Mouse (Mus musculus) spleen, adult 2 months (tissue): Measurements from ENCODE around the gene Olah. TPM values are rescaled to one million over a fixed set of nuclear protein-coding genes. Genes with fewer than 3 reads are reported as not detected.

ENCODE experiments used
- DNase-seq, 2 experiments: peaks; one replicate each; pipeline versions ENCODE4 v3.0.0 to v3.0.0-alpha.2; 2012 to 2021; ENCODE audit warnings: low spot score in 2 of 2, low read depth in 1 of 2
- H3K27ac ChIP-seq: fragments of 200-500 bp; 2 replicates; pipeline ENCODE4 v1.5.1; 2012; ENCODE audit warnings: low read length, inconsistent platforms; ENCODE audit not compliant: insufficient read depth
- H3K27me3 ChIP-seq: fragments of 200-500 bp; 2 replicates; pipeline ENCODE4 v1.6.1; 2012; ENCODE audit warnings: mild to moderate bottlenecking, moderate library complexity, low read length, inconsistent platforms; ENCODE audit not compliant: control insufficient read depth, insufficient read depth
- H3K36me3 ChIP-seq: fragments of 200-500 bp; 2 replicates; pipeline ENCODE4 v1.6.1; 2012; ENCODE audit warnings: mild to moderate bottlenecking, low read length, inconsistent platforms; ENCODE audit not compliant: control insufficient read depth, insufficient read depth
- H3K4me1 ChIP-seq: fragments of 200-500 bp; 2 replicates; pipeline ENCODE4 v1.6.1; 2011; ENCODE audit warnings: inconsistent platforms; ENCODE audit not compliant: control insufficient read depth, insufficient read depth, insufficient read length
- H3K4me3 ChIP-seq: fragments of 200-500 bp; 2 replicates; pipeline ENCODE4 v1.5.1; 2011; ENCODE audit warnings: mild to moderate bottlenecking, inconsistent platforms; ENCODE audit not compliant: insufficient read depth, insufficient read length; ENCODE audit errors: extremely low read depth
- CTCF ChIP-seq: fragments of 200-500 bp; IDR thresholded peaks from 2 replicates; pipeline ENCODE4 v1.5.1; 2011; ENCODE audit warnings: mild to moderate bottlenecking, inconsistent platforms; ENCODE audit not compliant: insufficient read depth, insufficient read length, insufficient replicate concordance; ENCODE audit errors: extremely low read depth
- POLR2A ChIP-seq: fragments of 200-500 bp; IDR thresholded peaks from 2 replicates; pipeline ENCODE4 v1.6.1; 2011; ENCODE audit warnings: low read depth, low read length, inconsistent platforms
- WGBS: fragments of 180-500 bp; shearing (Covaris S2); methylation state at CpG from one replicate; pipeline ENCODE4 v1.1.7; 2018; 5-methylcytosine and 5-hydroxymethylcytosine counted together
- polyA plus RNA-seq: library from polyadenylated mRNA; depleted of rRNA; stranded (reverse); fragments of >200 nt; gene quantifications from 2 replicates; pipeline ENCODE4 v1.2.3, GENCODE M21; 2012; rRNA removed

The Olah gene
- polyA plus RNA-seq, 1 experiment: not detected

- no peak overlapping the region for H3K27ac ChIP-seq
- WGBS: 92% methylated on average over 2 of the region's 2 CpGs
- H3K27me3 ChIP-seq: no peaks in the 10 kb centered on the region
- DNase-seq: no peak
- TF ChIP-seq POLR2A (no peak), CTCF (no peak)
- H3K36me3 ChIP-seq: peaks cover 18% of the 10 kb centered on the region
- H3K4me3 ChIP-seq: no peak overlapping the region
- H3K4me1 ChIP-seq: no peaks in the 10 kb centered on the region
Observed at GRCm38 (mm10) chr2:3323132-3323531, 73.9 kb downstream of the Olah start.

GRCm38 (mm10) chr2:3305426-3306025 lies 91.5 kb downstream of the Olah start:
- no peak for DNase-seq
- H3K4me1 ChIP-seq: no peaks in the 10 kb centered on the region
- peaks cover 1% of the 10 kb centered on the region; the same call in 1 of the 2 replicates for H3K36me3 ChIP-seq
- WGBS: 70% methylated on average over 3 of the region's 3 CpGs
- H3K4me3 ChIP-seq: no peak overlapping the region
- H3K27ac ChIP-seq: no peak overlapping the region
- TF ChIP-seq POLR2A (no peak), CTCF (no peak)
- H3K27me3 ChIP-seq: no peaks in the 10 kb centered on the region

GRCm38 (mm10) chr2:3295826-3296225 lies 101.2 kb downstream of the Olah start:
- Histone ChIP-seq H3K4me3 (no peak overlapping the region), H3K4me1 (0 out of 2 replicates have a peak, but pooled peaks cover 2% of the 10 kb centered on the region), H3K36me3 (no peaks in the 10 kb centered on the region), H3K27me3 (no peaks in the 10 kb centered on the region), H3K27ac (no peak overlapping the region)
- no peak for DNase-seq
- 94% methylated on average over 7 of the region's 7 CpGs for WGBS
- no peak for TF ChIP-seq POLR2A
- no peak for TF ChIP-seq CTCF

- H3K27me3 ChIP-seq: no peaks in the 10 kb centered on the region
- WGBS: 93% methylated on average over 1 of the region's 1 CpGs
- H3K4me1 ChIP-seq: no peaks in the 10 kb centered on the region
- H3K27ac ChIP-seq: no peak overlapping the region
- no peaks in the 10 kb centered on the region for H3K36me3 ChIP-seq
- TF ChIP-seq POLR2A: no peak
- no peak for TF ChIP-seq CTCF
- no peak overlapping the region for H3K4me3 ChIP-seq
- DNase-seq: no peak
Observed at GRCm38 (mm10) chr2:3292170-3292569, 104.8 kb downstream of the Olah start.

Other genes starting within 250 kb of the Olah start
- 2.8 and 3.5 TPM in 2 replicates for gene Nmt2, start 113.0 kb downstream of the Olah start, polyA plus RNA-seq
- gene Rpp38, start 64.6 kb downstream of the Olah start, polyA plus RNA-seq: 1.9 and 2.3 TPM in 2 replicates
- gene Acbd7, start 61.0 kb downstream of the Olah start, polyA plus RNA-seq: not detected in 2 replicates
- not detected in 2 replicates for gene Meig1, start 25.4 kb upstream of the Olah start, polyA plus RNA-seq
- gene Dclre1c, start 26.9 kb upstream of the Olah start, polyA plus RNA-seq: 4.0 and 4.9 TPM in 2 replicates
- 0.58 and 1.1 TPM in 2 replicates for gene Suv39h2, start 77.8 kb upstream of the Olah start, polyA plus RNA-seq
- gene Gm45902, start 115.6 kb upstream of the Olah start, polyA plus RNA-seq: 1.4 and 1.5 TPM in 2 replicates
- gene Hspa14, start 115.6 kb upstream of the Olah start, polyA plus RNA-seq: 22.0 and 23.0 TPM in 2 replicates
- 0.22 and 0.35 TPM in 2 replicates for gene Cdnf, start 115.8 kb upstream of the Olah start, polyA plus RNA-seq
- 25.9 and 46.4 TPM in 2 replicates for gene Fam107b, start 173.3 kb upstream of the Olah start, polyA plus RNA-seq